Mouse (Mus musculus): ENCODE results near the gene Cyp2a4. TPM values are rescaled to one million over a fixed set of nuclear protein-coding genes. Genes with fewer than 3 reads are reported as not detected.
"Not testable (repeated sequence)": the region's sequence is repeated elsewhere in the genome, so short reads cannot be mapped to it uniquely, and the experiment has no call there.

Gene Cyp2a4
- polyA plus RNA-seq, 1 experiment from 2014 or later: not detected

DNA sequence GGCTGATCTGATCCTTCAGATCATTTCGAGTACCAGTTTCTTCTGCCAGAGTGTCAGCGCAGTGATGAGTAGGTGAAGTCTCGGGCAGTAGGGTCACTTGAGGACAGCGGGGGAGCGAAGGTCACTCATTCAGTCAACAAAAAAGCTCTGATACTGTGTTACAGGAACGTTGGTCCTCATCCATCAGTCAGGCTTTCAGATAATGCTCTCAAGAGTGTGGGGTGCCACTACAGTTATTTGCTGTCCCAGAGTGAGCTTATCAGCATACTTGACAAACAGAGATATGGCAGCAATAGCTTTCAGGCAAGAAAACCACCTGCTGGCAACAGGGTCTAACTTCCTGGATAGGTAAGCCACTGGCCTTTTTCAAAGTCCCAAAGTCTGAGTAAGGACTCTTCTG lies 49.8 kb downstream of the Cyp2a4 start:
- not testable (repeated sequence) for H3K36me3 ChIP-seq (ENCODE audit: control insufficient read depth, insufficient read depth, low read length); H3K27ac ChIP-seq (ENCODE audit: low read depth, low read length); ATAC-seq (replicated peaks; ENCODE audit: insufficient number of reproducible peaks, low FRiP score, low TSS enrichment); H3K4me3 ChIP-seq (ENCODE audit: low read depth, low read length); H3K4me1 ChIP-seq (ENCODE audit: control insufficient read depth, insufficient read depth, low read length); H3K9me3 ChIP-seq (replicated peaks; ENCODE audit: control insufficient read depth, low read length); H3K9ac ChIP-seq (ENCODE audit: low read depth, low read length); H3K4me2 ChIP-seq; H3K27me3 ChIP-seq (ENCODE audit: control insufficient read depth, insufficient read depth, low read length)
- 73% methylated on average over 5 of the region's 6 CpGs for WGBS (ENCODE audit: insufficient replicate concordance)

Other genes with a start within 250 kb of the Cyp2a4 start
- not detected in 2 replicates for gene Cyp2b13, start 245.7 kb upstream of the Cyp2a4 start, polyA plus RNA-seq (2014; fragmentation: Nextera tagmentation; extraction: Ambion mirVana)
- gene Cyp2b9, start 133.8 kb upstream of the Cyp2a4 start, polyA plus RNA-seq (2014; fragmentation: Nextera tagmentation; extraction: Ambion mirVana): not detected in 2 replicates
- not detected in 2 replicates for gene Vmn1r184, start 46.8 kb upstream of the Cyp2a4 start, polyA plus RNA-seq (2014; fragmentation: Nextera tagmentation; extraction: Ambion mirVana)
- not detected in 2 replicates for gene Nlrp9c, start 96.5 kb downstream of the Cyp2a4 start, polyA plus RNA-seq (2014; fragmentation: Nextera tagmentation; extraction: Ambion mirVana)
- not detected in 2 replicates for gene Nlrp4a, start 127.9 kb downstream of the Cyp2a4 start, polyA plus RNA-seq (2014; fragmentation: Nextera tagmentation; extraction: Ambion mirVana)
- gene Nlrp9a, start 227.9 kb downstream of the Cyp2a4 start, polyA plus RNA-seq (2014; fragmentation: Nextera tagmentation; extraction: Ambion mirVana): not detected in 2 replicates